Mouse (Mus musculus): ENCODE data around the gene Hoxa7. TPM values are rescaled to one million over a fixed set of nuclear protein-coding genes. Genes with fewer than 3 reads are reported as not detected.

The Hoxa7 gene
- polyA plus RNA-seq, 2 experiments, result 10.1 to 15.8 TPM

DNA sequence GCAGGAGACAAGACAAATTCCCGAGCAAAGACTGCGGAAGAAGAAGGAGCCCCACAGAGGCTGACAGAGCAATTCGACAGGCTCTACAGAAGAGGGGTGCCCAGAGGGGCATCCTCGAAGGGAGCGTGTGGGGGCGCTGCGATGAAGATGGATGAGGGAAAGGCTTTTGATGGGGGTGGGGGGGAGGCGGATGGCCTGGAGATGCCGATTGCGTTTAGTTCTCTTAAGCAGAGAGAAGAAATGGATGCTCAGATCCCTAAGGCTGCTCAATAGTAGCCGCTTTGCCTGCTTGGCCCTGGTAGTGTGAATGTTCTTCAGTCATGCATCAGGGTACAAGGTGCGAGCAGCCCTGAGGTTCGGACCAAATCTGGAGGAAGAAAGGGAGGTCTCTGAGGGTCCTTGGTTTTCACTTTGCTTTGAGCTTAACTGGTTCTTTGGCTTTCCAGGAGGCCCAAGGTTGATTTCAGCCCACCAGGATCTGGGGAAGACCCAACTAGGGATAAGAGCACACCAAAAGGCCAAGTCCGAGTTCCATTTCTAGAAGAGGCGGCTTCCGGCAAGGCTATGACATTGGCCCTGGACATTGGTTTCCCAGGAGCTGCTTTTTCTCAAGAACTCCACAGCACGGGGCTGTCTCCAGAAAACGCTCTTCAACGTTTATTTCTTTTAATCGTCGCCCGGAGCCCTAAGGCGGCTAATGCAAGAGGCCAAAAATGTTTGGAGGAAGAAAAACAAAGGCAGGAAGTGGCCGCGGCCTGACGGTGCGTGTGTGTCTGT lies 27.2 kb upstream of the Hoxa7 start:
- Histone ChIP-seq H3K27me3 (ENCODE audit: control insufficient read depth, insufficient read depth, low read length) (no peaks in the 10 kb centered on the region), H3K9ac (ENCODE audit: low read depth, low read length, severe bottlenecking) (peak overlapping the region; percentile 98), H3K4me3 (replicated peaks; ENCODE audit: low read length) (peak overlapping the region; percentile 90), H3K36me3 (ENCODE audit: control insufficient read depth, insufficient read depth, low read length) (peaks cover 38% of the 10 kb centered on the region), H3K4me1 (ENCODE audit: control insufficient read depth, insufficient read depth, low read length) (peaks cover 27% of the 10 kb centered on the region), H3K9me3 (ENCODE audit: control insufficient read depth, low read length) (no peaks in the 10 kb centered on the region), H3K4me2 (replicated peaks; ENCODE audit: low read depth, low read length, severe bottlenecking) (peak overlapping the region; percentile 96), H3K27ac (replicated peaks; ENCODE audit: low read depth, low read length) (peak overlapping the region; percentile 95)
- no peak for ATAC-seq (ENCODE audit: low FRiP score, low read depth)
- no peak for TF ChIP-seq POLR2A (IDR thresholded peaks at IDR 0.05; ENCODE audit: borderline replicate concordance, extremely low read depth, insufficient read depth, insufficient read length)
- 3% methylated on average over 27 of the region's 27 CpGs for WGBS
- DNase-seq (ENCODE audit: low spot score), result no peak

DNA sequence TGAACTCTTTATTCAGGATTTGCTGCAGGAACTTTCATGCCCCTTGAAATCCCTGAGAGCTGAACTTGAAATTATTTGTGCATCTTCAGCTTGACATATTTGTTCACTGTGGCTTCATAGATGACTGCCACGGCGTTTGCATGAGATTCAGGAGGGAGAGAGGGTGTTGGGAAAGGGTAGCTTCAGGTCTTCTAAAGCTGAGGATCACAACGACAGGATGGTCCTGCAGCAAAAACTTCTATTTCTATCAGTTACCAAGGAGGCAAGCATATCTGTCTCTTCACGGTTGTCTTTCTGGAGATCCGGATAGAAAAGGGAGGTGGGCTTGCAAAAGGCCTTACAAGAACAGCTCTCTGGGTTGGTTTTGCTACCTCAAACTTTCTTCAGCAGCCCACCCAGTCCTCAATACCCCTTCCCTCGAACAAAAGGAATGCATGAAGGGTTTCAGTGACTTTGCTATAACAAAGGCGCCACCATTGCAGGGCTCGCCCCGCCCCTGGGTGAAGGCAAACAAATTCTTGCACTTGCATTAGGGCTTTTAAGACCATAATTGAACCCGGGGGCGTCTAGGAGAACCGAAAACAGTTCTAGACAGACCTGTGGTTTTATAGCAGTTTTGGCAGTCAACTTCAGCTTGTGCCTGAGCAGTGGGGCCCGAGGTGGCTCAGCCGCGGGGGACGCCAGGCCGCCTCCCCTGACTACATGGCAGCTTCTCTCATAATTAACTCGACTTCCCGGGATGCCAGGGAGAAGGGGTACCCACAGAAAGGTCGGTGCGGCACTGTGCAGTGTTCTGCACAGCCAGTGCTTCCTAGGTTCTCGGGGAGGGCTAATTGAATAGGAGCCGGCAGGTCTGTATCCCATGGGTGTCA lies 26.3 kb upstream of the Hoxa7 start:
- Histone ChIP-seq H3K4me1 (ENCODE audit: control insufficient read depth, insufficient read depth, low read length) (peaks cover 35% of the 10 kb centered on the region), H3K27me3 (ENCODE audit: control insufficient read depth, insufficient read depth, low read length) (no peaks in the 10 kb centered on the region), H3K36me3 (ENCODE audit: control insufficient read depth, insufficient read depth, low read length) (peaks cover 33% of the 10 kb centered on the region), H3K9ac (ENCODE audit: low read depth, low read length, severe bottlenecking) (peak overlapping the region; percentile 98), H3K27ac (replicated peaks; ENCODE audit: low read depth, low read length) (peak overlapping the region; percentile 95), H3K9me3 (ENCODE audit: control insufficient read depth, low read length) (no peaks in the 10 kb centered on the region), H3K4me3 (replicated peaks; ENCODE audit: low read length) (peak overlapping the region; percentile 90), H3K4me2 (replicated peaks; ENCODE audit: low read depth, low read length, severe bottlenecking) (peak overlapping the region; percentile 96)
- ATAC-seq (ENCODE audit: low FRiP score, low read depth) (no peak), DNase-seq (ENCODE audit: low spot score) (no peak)
- no peak for TF ChIP-seq POLR2A (IDR thresholded peaks at IDR 0.05; ENCODE audit: borderline replicate concordance, extremely low read depth, insufficient read depth, insufficient read length)
- WGBS, result 3% methylated on average over 23 of the region's 23 CpGs

- TF ChIP-seq POLR2A (IDR thresholded peaks at IDR 0.05; ENCODE audit: borderline replicate concordance, extremely low read depth, insufficient read depth, insufficient read length), result no peak
- Histone ChIP-seq H3K4me1 (ENCODE audit: control insufficient read depth, insufficient read depth, low read length) (peaks cover 38% of the 10 kb centered on the region), H3K4me3 (replicated peaks; ENCODE audit: low read length) (peak overlapping the region; percentile 90), H3K27ac (replicated peaks; ENCODE audit: low read depth, low read length) (peak overlapping the region; percentile 98), H3K4me2 (replicated peaks; ENCODE audit: low read depth, low read length, severe bottlenecking) (peak overlapping the region; percentile 96), H3K36me3 (ENCODE audit: control insufficient read depth, insufficient read depth, low read length) (peaks cover 23% of the 10 kb centered on the region), H3K9ac (ENCODE audit: low read depth, low read length, severe bottlenecking) (peak overlapping the region; percentile 98), H3K9me3 (ENCODE audit: control insufficient read depth, low read length) (no peaks in the 10 kb centered on the region), H3K27me3 (ENCODE audit: control insufficient read depth, insufficient read depth, low read length) (no peaks in the 10 kb centered on the region)
- 4% methylated on average over 3 of the region's 3 CpGs for WGBS
- DNase-seq (ENCODE audit: low spot score), result no peak
- ATAC-seq (ENCODE audit: low FRiP score, low read depth), result no peak
Measured at GRCm38 (mm10) chr6:52246916-52247315, 25.3 kb upstream of the Hoxa7 start.

DNA sequence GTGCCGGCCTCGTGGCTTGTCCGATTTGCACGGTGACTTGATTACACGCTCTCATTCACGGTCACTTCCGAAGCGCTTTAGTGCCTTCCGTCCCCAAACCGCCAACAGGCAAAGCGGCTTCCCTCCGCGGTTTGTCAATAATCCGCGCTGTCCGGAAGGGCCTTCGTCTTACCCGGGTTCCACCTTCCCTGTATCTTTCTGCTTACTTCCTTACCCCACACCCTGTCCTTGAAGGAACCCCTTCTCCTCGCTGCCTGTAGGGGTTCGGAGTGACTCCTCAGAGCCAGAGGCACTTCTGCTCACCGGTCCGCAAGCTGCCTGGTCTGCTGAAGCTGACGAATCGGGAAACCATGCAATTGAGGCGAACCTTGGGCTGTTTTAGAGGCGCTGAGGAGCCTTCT lies 24.7 kb upstream of the Hoxa7 start:
- peak overlapping the region; percentile 96 for H3K4me2 ChIP-seq (replicated peaks; ENCODE audit: low read depth, low read length, severe bottlenecking)
- peak overlapping the region; percentile 90 for H3K4me3 ChIP-seq (replicated peaks; ENCODE audit: low read length)
- 0 out of 2 replicates have a peak, but pooled peaks have one; percentile 27 for TF ChIP-seq POLR2A (IDR thresholded peaks at IDR 0.05; ENCODE audit: borderline replicate concordance, extremely low read depth, insufficient read depth, insufficient read length)
- peaks cover 23% of the 10 kb centered on the region for H3K36me3 ChIP-seq (ENCODE audit: control insufficient read depth, insufficient read depth, low read length)
- under 1% methylated on average over 26 of the region's 26 CpGs for WGBS
- H3K9ac ChIP-seq (ENCODE audit: low read depth, low read length, severe bottlenecking), result peak overlapping the region; percentile 98
- no peaks in the 10 kb centered on the region for H3K27me3 ChIP-seq (ENCODE audit: control insufficient read depth, insufficient read depth, low read length)
- H3K27ac ChIP-seq (replicated peaks; ENCODE audit: low read depth, low read length), result peak overlapping the region; percentile 98
- ATAC-seq (ENCODE audit: low FRiP score, low read depth), result no peak
- no peaks in the 10 kb centered on the region for H3K9me3 ChIP-seq (ENCODE audit: control insufficient read depth, low read length)
- no peak for DNase-seq (ENCODE audit: low spot score)
- H3K4me1 ChIP-seq (ENCODE audit: control insufficient read depth, insufficient read depth, low read length), result peaks cover 34% of the 10 kb centered on the region

DNA sequence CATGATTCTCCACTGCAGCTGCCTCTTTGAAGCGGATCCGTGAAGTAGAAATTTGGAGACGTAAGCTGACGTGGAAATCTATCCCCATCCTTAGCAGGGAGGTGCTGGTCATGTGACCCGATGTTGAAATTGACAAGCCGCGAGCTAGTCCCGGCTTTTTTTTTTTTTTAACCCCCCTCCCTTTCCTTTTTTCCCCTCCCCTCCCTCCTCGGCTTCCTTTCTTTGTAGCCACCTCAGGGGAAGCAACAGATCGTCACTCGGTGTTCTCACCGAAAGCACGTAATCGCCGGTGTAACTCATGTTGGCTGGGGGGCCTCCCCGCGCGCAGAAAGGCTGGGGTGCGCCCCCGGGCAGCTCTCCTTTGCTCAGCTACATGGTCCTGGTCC lies 24.1 kb upstream of the Hoxa7 start, which contains the start of gene Hoxa11:
TSS of gene Hoxa11 (minus strand) at position 54 of the 386 bp plus-strand sequence.
- Histone ChIP-seq H3K27ac (replicated peaks; ENCODE audit: low read depth, low read length) (peak within 1 kb of the TSS; percentile 98), H3K9ac (ENCODE audit: low read depth, low read length, severe bottlenecking) (peak within 1 kb of the TSS; percentile 98), H3K4me1 (ENCODE audit: control insufficient read depth, insufficient read depth, low read length) (peaks cover 33% of the 10 kb centered on the region), H3K4me2 (replicated peaks; ENCODE audit: low read depth, low read length, severe bottlenecking) (peak within 1 kb of the TSS; percentile 96), H3K27me3 (ENCODE audit: control insufficient read depth, insufficient read depth, low read length) (no peaks in the 10 kb centered on the region), H3K9me3 (ENCODE audit: control insufficient read depth, low read length) (no peaks in the 10 kb centered on the region), H3K36me3 (ENCODE audit: control insufficient read depth, insufficient read depth, low read length) (peaks cover 20% of the 10 kb centered on the region), H3K4me3 (replicated peaks; ENCODE audit: low read length) (peak within 1 kb of the TSS; percentile 90)
- no peak for TF ChIP-seq POLR2A (IDR thresholded peaks at IDR 0.05; ENCODE audit: borderline replicate concordance, extremely low read depth, insufficient read depth, insufficient read length)
- ATAC-seq (ENCODE audit: low FRiP score, low read depth) (peak; percentile 64), DNase-seq (ENCODE audit: low spot score) (peak; percentile 82)
- WGBS, result under 1% methylated on average over 20 of the region's 20 CpGs
